In the genomic region with DNA sequence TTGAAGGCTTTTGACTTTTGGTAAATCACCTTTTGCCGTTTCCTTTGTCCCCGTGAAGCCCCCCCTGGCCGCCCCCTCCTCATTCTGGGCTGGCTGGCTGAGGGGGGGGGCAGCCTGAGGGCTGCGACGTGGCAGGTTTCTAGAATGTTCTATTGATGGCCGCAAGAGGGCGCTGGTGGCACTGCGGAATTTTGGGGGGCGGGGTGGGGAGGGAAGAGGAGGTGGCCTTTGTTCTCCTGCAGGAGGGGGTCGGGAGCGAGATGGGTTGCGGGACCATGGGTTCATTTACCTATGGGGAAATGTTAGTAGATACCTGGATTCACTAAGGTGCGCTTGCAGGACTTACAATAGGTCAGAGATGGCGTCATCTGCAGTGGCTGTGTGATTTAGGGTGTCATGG, we compare ENCODE assay signal across 8 mouse cellular contexts. TPM values are rescaled to one million over a fixed set of nuclear protein-coding genes. Genes with fewer than 3 reads are reported as not detected.
DNase-seq lines count a peak whose midpoint lies in the region; ATAC-seq lines count a peak whose summit lies in the region.

No protein-coding gene starts in this region.

- peak overlapping the region; percentile 70 for H3K9ac ChIP-seq in lung, embryonic 16.5 days (ENCODE audit: low read length)
- peak overlapping the region; percentile 66 for H3K9ac ChIP-seq in forebrain, embryonic 11.5 days (ENCODE audit: low read length)
- H3K9ac ChIP-seq in stomach, embryonic 16.5 days (ENCODE audit: low read length): peak overlapping the region; percentile 77

- peak overlapping the region; percentile 54 for H3K4me3 ChIP-seq in lung, embryonic 16.5 days (ENCODE audit: low read length)
- H3K4me3 ChIP-seq in forebrain, embryonic 11.5 days (ENCODE audit: low read depth, low read length): peak overlapping the region; percentile 49
- H3K4me3 ChIP-seq in stomach, embryonic 16.5 days (replicated peaks; ENCODE audit: low read length): peak overlapping the region; percentile 56

- H3K27me3 ChIP-seq in lung, embryonic 16.5 days (ENCODE audit: control insufficient read depth, insufficient read depth, low read depth, low read length): no peaks in the 10 kb centered on the region
- peaks cover 3% of the 10 kb centered on the region; the same call in 1 of the 2 replicates for H3K27me3 ChIP-seq in forebrain, embryonic 11.5 days (ENCODE audit: control insufficient read depth, insufficient read depth, low read length)
- H3K27me3 ChIP-seq in stomach, embryonic 16.5 days (ENCODE audit: control insufficient read depth, insufficient read depth, low read length): no peaks in the 10 kb centered on the region

- H3K27ac ChIP-seq in lung, embryonic 16.5 days (ENCODE audit: low read length): peak overlapping the region; percentile 17; the same call in 1 of the 2 replicates
- no peak overlapping the region; the same call in 1 of the 2 replicates for H3K27ac ChIP-seq in forebrain, embryonic 11.5 days (ENCODE audit: low read depth, low read length)
- peak overlapping the region; percentile 62 for H3K27ac ChIP-seq in stomach, embryonic 16.5 days (ENCODE audit: low read length)

- 42% methylated on average over 14 of the region's 14 CpGs for WGBS in lung, embryonic 16.5 days
- 40% methylated on average over 14 of the region's 14 CpGs for WGBS in forebrain, embryonic 11.5 days
- WGBS in stomach, embryonic 16.5 days: 37% methylated on average over 14 of the region's 14 CpGs

- peak overlapping the region; percentile 57 for H3K4me2 ChIP-seq in lung, embryonic 16.5 days (ENCODE audit: low read depth, low read length)
- H3K4me2 ChIP-seq in forebrain, embryonic 11.5 days (ENCODE audit: low read depth, low read length, severe bottlenecking): peak overlapping the region; percentile 54
- peak overlapping the region; percentile 49 for H3K4me2 ChIP-seq in stomach, embryonic 16.5 days (ENCODE audit: low read depth, low read length)

- peaks cover 6% of the 10 kb centered on the region for H3K4me1 ChIP-seq in lung, embryonic 16.5 days (replicated peaks; ENCODE audit: control insufficient read depth, insufficient read depth, low read length)
- H3K4me1 ChIP-seq in forebrain, embryonic 11.5 days (replicated peaks; ENCODE audit: control insufficient read depth, insufficient read depth, low read length): peaks cover 11% of the 10 kb centered on the region
- 0 out of 2 replicates have a peak, but pooled peaks cover 3% of the 10 kb centered on the region for H3K4me1 ChIP-seq in stomach, embryonic 16.5 days (ENCODE audit: control insufficient read depth, insufficient read depth, low read length)

- peak; percentile 25 for DNase-seq in CD4-positive, CD25-positive, alpha-beta regulatory T cell, adult 2 months (ENCODE audit: low read depth, low spot score)
- DNase-seq in lung, postnatal 10 days: no peak
- peak; percentile 73 for DNase-seq in forebrain, embryonic 11.5 days (ENCODE audit: low spot score)
- DNase-seq in liver: peak; percentile 40
- no peak for DNase-seq in c-Kit-positive CD71-positive TER-119-positive erythroid progenitor cells, embryonic 14.5 days (ENCODE audit: low spot score)

- peaks cover 12% of the 10 kb centered on the region for H3K36me3 ChIP-seq in lung, embryonic 16.5 days (ENCODE audit: control insufficient read depth, insufficient read depth, low read length)
- H3K36me3 ChIP-seq in forebrain, embryonic 11.5 days (ENCODE audit: control insufficient read depth, insufficient read depth, low read length): no peaks in the 10 kb centered on the region
- peaks cover 7% of the 10 kb centered on the region; the same call in 1 of the 2 replicates for H3K36me3 ChIP-seq in stomach, embryonic 16.5 days (ENCODE audit: control insufficient read depth, insufficient read depth, low read length)

- peaks cover 43% of the 10 kb centered on the region for H3K9me3 ChIP-seq in lung, embryonic 16.5 days (ENCODE audit: control insufficient read depth, low read length)
- peaks cover 29% of the 10 kb centered on the region for H3K9me3 ChIP-seq in forebrain, embryonic 11.5 days (ENCODE audit: control insufficient read depth, low read length)
- peaks cover 37% of the 10 kb centered on the region for H3K9me3 ChIP-seq in stomach, embryonic 16.5 days (replicated peaks; ENCODE audit: control insufficient read depth, low read length)

- ATAC-seq in CD4-positive, CD25-positive, alpha-beta regulatory T cell, adult 4 months: no peak
- no peak for ATAC-seq in lung, embryonic 16.5 days (ENCODE audit: low read depth)
- no peak for ATAC-seq in forebrain, embryonic 11.5 days (replicated peaks; ENCODE audit: low FRiP score)
- no peak for ATAC-seq in stomach, embryonic 16.5 days (ENCODE audit: insufficient read depth, low FRiP score)

RNA-seq across cellular contexts. Expression of a gene that starts 58.1 kb away (rescaled TPM):
- polyA plus RNA-seq in CD4-positive, CD25-positive, alpha-beta regulatory T cell, adult 4 months (2017; shearing (Covaris generic)): not detected
- 1.0 and 1.6 TPM in 2 replicates for polyA plus RNA-seq in lung, embryonic 16.5 days (2015; fragmentation: Nextera tagmentation; extraction: Ambion mirVana)
- 0.97 and 1.2 TPM in 2 replicates for polyA plus RNA-seq in forebrain, embryonic 11.5 days (2014; fragmentation: Nextera tagmentation; extraction: Ambion mirVana)
- 1.3 and 2.3 TPM in 2 replicates for polyA plus RNA-seq in stomach, embryonic 16.5 days (2015; fragmentation: Nextera tagmentation; extraction: Ambion mirVana)

Comparison
In these comparisons a context has a peak if more than half of its experiments do, and no peak if none do; other contexts are left out.
1. DNase-seq: peak in CD4-positive, CD25-positive, alpha-beta regulatory T cell, adult 2 months (single experiment), forebrain, embryonic 11.5 days (single experiment) and liver (single experiment); none in lung, postnatal 10 days (single experiment) and c-Kit-positive CD71-positive TER-119-positive erythroid progenitor cells, embryonic 14.5 days (single experiment).
2. Peak in every context shown above with its lines, with median percentiles within 50 percentile points of each other: H3K4me2 ChIP-seq, H3K4me3 ChIP-seq and H3K9ac ChIP-seq.